Mouse (Mus musculus) erythroblast, adult 5-6 weeks (primary cell): ENCODE data around the gene Idh3a. TPM values are rescaled to one million over a fixed set of nuclear protein-coding genes. Genes with fewer than 3 reads are reported as not detected.
"Not testable (repeated sequence)": the region's sequence is repeated elsewhere in the genome, so short reads cannot be mapped to it uniquely, and the experiment has no call there.

Experiments used
- ATAC-seq: replicated peaks from 2 replicates; pipeline ENCODE4 v1.8.0; 2016; ENCODE audit warnings: moderate number of reproducible peaks, mild to moderate bottlenecking, moderate TSS enrichment, inconsistent platforms; ENCODE audit not compliant: poor library complexity, low FRiP score, severe bottlenecking
- total RNA-seq, 2 experiments: library from RNA; stranded (forward) in 1 of 2; stranded (reverse) in 1 of 2; fragments of 150-400 nt in 1 of 2; fragments of 200-764, 138-1000 nt in 1 of 2; gene quantifications; 2 replicates each; pipeline versions ENCODE4 v1.2.3 to v1.2.4; 2015 to 2017; ENCODE audit warnings: low replicate concordance in 2 of 2

Idh3a gene
- total RNA-seq, 2 experiments from 2014 or later, result 12.0 to 33.4 TPM

DNA sequence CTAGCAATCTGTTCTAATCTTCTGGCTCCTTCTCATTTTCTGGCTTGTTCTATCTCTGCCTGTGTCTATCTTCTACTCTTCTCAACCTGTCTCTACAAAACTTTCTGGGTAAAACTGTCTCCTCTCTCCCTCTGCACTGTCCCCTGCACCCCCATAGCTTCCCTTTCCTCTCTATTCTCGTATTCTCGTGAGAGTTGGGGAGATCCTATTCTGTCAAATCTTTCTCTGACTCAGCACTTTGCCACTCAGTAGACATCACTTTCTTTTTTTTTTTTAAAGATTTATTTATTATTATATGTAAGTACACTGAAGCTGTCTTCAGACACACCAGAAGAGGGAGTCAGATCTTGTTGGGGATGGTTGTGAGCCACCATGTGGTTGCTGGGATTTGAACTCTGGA, 2.0 kb upstream of the Idh3a start:
- ATAC-seq, result not testable (repeated sequence)

DNA sequence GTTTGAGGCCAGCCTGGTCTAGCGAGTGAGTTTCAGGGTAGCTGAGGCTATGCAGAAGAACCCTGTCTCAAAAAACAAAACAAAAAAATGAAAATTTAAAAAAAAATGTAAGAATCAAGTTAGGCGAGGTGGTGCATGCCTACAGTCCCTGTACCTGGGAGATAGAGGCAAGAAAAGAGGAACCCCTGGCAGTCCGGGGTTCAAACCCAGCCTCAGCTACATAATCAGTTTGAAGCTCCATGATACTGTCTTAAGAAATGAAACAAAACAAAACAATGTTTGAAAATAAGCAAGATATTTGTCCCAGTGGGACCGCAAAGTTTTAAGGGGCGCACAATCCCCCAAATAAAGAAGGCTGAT, 315 bp upstream of the Idh3a start:
- ATAC-seq, result peak; percentile 4; the same call in 1 of the 2 replicates

DNA sequence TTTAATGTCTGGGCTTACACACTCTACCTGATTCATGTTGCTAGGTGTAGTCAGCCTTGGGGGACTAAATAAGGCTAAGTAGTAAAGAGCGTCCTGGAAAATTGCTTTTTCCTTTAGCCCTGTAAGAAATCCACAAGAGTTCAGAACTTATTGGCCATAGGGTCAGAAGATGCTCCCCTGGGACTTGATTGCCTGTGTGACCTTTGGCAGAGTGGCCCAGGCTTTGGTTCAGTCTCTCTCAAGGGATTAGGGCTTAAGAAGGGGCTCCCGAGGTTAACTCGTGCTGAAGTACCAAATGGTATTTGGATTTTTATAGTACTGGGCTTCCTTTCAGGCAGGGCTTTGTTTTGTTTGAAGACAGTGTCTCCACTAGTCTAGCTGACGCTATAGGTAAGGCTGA, 1.7 kb downstream of the Idh3a start:
- no peak for ATAC-seq

DNA sequence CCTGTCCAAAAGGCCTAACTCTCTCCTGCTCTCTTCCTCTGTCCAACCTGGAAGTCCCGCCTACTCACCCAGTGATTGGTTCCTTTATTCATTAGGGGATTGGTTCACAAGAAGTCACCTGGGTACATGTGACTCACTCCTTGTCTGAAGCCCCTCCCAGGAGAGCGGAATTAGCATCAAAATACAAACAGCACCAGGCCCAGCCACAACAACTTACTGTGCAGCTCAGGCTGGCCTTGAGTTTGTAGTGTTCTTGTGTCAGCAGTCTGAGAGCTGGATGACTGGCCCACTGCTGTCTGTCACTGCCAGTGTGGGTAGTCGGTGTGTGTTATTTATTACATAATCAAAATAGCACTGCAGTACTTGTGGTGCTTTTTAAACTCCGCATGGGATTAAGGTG, 7.5 kb downstream of the Idh3a start:
- not testable (repeated sequence) for ATAC-seq

DNA sequence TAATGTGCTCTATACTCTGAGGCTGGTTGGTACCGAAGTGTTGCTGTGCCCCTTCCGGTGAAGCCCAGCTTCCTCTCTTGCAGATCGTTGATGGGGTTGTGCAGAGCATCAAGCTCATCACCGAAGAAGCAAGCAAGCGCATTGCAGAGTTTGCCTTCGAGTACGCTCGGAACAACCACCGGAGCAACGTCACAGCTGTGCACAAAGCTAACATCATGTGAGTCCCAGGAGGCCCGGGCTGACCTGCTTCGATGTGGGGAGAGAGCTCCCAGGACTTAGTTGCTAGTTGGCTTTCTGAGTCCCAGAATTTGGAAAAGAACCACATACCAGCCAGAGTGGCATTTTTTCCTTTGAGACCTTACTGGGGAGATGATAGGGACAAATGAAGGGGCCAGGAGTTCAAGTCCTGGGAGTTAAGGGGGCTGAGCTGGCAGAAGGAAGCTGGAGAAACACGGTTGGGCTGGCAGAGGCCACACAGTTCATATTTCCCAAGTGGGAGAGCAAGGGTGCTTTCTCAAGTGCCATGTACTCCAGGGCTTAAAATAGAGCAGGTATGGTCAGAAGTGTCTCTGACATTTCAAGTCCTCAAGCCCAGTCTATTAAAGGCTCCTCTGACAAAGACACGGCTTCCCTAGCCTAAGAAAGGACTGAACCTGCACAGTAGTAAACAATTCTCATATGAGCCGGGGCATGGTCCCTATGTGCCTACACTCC, 10.8 kb downstream of the Idh3a start:
- ATAC-seq, result no peak

DNA sequence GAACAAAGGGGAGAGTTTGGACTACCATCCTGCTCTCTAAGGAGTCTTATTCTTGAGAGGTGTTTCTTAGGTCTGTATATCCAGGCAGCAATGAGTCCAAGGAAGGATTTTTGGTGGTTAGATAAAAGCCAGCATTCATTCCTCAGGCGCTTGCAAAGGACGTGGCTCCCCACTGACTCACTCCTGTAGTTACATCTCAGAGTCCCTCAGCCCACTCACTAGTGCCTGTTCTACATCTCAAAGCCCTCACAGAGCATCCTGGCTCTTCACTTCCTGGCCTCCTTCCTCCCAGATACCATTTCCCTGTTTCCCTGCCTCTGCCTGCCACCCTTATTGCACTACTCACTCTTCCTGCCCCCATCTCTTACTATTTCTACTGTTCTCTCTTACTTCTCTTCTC, 16.3 kb downstream of the Idh3a start:
- no peak for ATAC-seq

DNA sequence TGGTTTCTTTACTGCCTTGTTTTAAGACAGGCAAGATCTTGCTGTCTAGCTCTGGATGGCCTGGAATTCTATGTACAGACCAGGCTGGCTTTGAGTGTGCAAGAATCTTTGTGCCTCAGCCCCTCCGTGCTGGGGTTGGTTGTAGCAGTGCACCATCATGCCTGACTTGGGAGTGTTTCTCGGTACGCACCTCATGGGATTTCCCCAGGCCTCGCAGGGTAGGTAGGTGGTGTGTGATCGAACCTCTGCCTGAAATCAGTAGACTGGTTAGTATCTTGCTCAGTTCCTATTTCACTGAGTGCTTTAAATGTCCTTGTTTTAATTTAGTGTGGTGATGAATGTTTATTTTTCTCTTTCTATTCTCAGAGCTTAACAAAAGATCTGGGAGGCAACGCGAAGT, 16.8 kb downstream of the Idh3a start:
- no peak for ATAC-seq

DNA sequence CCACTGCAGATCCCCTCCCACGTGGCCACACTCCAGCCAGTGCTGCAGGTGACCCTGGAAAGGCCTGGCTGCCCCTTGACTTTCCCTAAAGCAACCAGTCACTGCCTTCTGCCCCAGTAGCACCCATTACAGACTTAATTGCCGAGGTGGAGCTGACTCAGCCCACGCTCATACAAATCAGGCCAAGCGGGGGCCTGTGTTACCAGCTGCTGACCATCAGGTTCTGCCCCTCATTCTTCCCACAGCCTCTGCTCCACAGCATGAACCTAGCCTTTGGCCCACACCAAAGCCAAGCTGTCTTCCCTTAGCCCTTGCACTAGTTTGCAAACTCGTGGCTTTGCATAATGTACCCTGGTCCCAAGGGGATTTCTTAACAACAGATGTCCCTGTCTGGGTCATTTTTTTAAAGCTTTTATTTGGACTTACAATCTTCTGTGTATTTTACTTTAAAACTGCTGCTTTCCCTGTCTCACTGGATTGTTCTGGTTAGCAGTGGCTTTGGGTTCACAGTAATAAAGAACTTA, 18.1 kb downstream of the Idh3a start:
- ATAC-seq, result no peak

DNA sequence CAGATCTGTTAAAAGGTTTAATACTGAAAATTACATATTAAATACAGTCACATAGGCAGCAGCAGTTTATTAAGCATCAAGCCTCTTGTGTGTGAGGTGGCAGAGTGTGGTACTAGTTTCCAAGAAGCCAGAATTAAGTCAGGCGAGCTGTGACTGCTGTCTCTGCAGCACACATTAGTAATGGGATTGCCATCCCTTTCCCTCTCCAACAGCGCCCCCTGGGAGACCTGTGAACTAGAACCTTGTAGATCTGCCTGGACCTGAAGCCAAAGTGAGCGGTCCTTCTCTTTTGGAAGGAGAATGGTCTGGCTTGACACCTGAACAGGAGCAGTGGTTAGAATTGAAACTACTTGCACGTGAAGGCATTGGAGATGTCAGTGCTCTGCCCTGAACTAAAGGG, 18.8 kb downstream of the Idh3a start:
- ATAC-seq, result no peak

DNA sequence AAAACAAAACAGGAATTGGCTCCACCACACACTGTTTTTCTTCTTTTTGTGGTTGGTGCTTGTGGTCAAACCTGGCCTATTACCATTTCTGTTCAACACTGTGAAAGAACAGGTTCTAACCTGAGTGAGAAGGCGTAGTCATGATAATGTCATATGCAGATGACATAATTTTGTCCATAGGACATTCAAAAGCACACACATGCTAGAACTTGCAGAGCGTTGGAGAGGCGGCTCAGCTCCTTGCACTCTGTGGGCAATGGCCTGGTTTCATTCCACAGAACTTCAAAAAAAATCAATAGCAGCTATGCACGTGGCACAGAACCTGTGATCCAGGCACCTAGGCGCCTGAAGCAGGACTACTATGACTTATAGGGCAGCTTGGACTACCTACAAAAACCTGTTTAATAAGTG, 26.7 kb downstream of the Idh3a start:
- no peak for ATAC-seq

DNA sequence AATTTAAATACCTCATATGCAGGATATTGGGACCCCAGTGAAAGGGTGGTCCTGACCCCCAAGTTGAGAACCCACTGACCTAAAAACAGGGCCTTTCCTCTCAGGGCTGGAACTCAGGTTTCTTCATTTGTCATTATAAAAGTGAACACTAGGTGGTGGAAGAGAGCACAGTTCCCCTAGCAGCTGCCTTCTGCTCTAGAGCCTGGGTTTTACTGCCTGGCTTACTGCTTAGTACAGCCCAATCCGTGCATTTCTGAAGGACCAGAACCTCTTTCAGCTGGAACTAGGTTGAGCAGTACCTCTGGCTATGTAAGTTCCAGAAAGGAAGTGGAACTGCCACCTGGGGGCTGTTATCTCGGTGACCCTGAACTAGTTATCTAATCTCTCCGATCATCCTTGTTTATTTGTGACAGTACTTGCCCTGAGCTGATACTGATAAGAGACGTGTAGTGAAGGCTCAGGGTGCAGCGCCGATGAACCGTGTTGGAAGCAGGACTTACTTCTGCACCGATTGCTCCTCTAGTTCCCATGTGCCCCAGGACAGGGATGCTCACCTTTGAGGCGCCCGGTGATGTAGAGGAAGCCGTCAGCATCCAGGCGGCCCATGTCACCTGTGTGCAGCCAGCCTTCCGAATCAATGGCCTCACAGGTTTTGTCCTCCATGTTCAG, 28.2 kb downstream of the Idh3a start:
- ATAC-seq, result peak; percentile 83

DNA sequence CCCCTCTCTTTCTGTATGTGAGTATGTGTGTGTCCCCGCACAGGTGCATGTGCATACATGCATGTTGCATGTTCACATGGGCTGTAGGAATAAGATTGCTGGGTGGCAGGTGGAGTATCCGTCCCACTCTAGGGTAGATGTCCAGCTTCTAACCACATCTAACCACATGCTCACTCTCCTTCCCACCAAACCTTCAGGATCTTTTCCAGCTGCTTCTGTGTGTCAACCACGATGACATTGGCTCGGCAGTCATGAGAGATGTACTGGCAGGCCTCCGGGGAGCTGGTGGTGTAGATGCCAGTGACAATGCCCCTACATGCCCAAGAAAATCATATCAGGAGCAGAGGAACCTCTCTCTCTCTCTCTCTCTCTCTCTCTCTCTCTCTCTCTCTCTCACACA, 41.1 kb downstream of the Idh3a start:
- ATAC-seq, result no peak

DNA sequence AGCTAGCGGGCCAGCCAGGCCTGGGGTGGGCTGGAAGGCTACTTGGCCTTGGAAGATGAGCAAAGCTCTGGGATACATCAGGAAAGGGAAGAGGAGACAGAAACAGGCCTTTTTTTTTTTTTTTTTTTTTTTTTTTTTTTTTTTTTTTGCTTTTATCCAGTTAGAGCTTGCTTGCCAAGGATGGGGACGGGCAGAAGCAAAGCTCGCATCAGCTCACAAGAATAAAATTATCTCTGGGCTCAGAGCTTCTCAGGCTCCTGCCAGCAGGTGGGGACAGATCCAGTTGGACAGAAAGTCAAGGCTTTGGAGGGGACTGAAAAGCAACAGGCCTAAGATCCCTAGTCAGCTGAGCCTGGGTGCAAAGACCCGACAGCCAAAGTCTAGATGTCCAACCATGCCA, 42.6 kb downstream of the Idh3a start:
- ATAC-seq, result no peak

DNA sequence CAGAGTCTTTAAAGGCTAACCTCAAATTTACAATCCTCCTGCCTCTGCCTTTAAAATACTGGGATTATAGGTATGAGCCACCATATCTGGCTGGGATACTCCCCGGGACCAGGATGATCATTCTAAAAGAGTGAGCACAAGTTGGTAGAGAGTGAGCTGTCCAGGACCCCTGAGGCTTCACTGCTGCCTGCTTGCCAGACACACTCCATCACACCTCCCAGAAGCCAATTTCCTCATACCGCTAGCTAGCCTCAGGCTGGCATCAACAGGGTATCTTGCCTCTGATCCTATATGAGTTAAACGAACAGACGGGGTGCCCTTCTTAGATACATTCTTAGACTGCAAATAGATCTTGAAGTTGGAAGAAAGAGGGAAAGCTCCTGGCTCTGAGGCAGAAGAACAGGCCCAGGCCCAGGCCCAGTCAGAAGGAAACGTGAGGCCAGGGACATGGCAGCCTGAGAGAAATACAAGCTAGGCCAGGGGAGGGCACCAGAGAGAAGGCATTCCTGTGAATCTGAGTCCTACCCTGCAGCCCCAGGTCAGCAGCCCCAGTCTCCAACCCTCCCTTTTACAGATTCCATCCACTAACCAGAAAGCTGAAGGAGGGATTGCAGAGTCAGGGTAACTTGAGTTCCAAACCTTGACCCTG, 43.6 kb downstream of the Idh3a start:
- no peak for ATAC-seq

DNA sequence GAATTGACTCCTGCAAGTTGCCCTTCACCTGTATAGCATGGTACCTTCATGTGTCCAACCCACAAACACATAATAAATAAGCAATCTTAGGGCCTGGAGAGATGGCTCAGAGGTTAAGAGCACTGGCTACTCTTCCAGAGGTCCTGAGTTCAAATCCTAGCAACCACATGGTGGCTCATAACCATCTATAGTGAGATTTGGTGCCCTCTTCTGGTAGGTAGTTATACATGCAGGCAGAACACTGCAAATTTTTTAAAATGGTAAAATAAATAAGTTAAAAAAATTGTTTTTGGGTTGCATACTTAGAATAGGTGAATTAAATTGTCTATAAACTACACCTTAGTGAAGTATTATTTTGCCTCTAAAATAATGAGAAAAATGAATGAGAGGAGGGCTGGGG, 44.8 kb downstream of the Idh3a start:
- no peak for ATAC-seq

DNA sequence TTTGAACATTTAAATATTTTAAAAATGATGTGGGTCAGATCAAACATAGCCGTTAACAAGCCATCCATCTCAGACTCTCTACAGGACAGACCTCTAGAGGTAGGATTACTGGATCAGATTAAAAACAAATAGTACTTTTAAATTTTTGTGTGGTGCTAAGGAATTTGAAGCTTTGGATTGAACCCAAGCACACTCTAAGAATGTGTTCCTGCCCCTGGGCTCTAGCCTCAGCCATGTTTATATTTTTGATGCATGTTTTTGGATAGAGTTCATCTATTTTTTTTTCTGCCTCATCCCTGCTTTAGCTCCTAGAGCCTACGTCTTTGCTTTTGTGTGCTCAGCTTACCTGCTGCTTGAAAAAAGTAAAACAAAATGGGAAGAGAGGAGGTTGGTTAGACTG, 47.3 kb downstream of the Idh3a start:
- ATAC-seq, result no peak

DNA sequence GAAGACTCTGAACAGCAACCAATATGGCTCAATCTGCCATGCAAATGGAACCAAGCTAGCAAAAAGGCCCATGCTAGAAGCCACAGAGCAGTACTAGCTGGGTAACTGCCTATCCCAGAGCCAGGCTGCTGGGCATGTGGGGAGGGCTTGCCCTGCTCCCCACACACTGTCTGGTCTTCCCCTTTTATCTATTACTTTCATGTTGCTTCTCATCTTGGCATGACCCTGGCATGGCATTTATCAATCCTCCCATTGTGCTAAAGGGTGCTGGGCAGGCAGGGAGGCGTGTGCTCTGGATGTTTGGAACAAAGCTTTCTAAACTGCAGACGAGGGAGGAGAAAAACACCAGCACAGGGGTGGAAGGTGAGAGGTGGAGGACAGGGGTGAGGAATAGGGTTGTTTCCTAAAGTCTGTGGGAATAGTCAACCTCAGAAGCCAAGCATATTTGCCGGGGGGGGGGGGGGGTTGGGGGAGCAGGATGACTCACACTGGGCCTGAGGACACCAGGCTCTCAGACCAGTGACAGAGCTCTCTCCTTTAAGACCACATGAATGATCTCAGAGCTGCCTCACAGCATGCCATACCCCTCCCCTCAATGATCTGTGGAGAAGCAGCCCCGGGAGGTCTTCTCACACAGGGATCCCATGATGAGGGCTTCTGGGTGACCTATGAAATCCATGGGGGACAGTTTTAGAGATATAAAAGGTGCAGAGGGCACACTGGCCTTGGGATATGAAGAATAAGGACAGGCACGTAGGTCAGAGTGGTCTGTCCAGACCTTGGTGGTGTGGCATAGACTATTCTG, 51.6 kb downstream of the Idh3a start:
- no peak for ATAC-seq

DNA sequence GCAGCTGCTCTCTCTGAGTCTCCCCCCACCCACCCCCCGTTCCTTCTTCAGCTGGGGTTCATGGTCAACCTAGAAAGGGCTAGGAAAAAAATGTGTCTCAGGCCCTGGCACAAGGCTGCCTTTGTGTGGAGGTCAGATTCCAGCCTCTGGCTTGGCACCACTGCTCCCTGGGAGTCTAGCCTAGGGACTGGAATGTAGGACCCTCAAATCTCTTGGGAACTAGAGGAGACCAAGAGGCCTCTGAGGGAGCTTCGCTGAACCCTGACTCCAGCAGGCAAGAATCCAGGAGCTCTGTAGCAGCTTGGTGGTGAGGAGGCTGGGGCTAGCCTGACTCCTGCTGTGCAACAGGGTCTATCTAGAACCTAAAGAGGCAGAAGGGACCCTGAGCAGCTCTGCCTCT, 53.1 kb downstream of the Idh3a start:
- no peak for ATAC-seq

DNA sequence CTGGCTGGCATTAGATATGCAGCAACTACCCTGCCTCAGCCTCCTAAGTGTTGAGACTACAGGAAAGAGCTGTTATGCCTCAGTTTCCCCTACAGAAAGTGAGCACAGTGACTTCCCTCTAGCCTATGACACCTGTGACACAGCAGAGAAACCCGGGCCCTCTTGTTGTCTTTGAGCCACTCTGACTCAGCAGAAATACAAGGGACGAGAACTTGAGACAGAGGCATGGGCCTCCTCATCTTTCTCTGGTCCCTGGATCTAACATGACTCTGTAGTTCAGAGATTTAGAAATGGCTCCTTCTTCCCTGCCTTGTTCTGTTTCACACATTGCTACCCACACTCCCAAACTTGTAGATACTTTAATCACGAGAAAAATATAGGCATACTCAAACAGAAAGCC, 55.4 kb downstream of the Idh3a start:
- no peak for ATAC-seq

DNA sequence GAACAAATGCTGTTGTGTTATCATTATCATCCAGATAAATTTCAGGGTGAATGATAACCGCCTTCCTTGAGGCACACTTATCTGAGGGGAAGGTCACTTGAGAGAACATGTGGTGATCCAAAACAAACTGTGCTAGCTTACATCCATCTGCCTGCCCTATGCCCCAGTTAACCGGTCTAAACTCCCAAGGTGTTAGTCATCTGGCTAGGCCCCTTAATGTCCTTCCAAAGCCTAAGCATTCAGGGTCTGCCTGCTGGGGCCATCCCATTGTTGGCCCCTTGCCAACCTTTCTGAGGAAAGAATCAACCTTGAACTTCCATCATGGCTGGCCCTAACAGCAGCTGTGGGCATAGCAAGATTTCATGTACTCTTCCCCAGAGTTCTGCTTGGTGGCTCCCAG, 56.0 kb downstream of the Idh3a start:
- no peak for ATAC-seq
